Mouse (Mus musculus): ENCODE measurements around the gene Ispd.
A peak's percentile ranks its signal among the peaks of the same experiment; 100 is the strongest.

The Ispd gene

GRCm38 (mm10) chr12:36471411-36471810, 90.2 kb downstream of the Ispd start:
- no peak for DNase-seq

- DNase-seq, result no peak
Measured at GRCm38 (mm10) chr12:36474171-36474570, 92.9 kb downstream of the Ispd start.

- no peak for DNase-seq
Measured at GRCm38 (mm10) chr12:36475269-36475668, 94.0 kb downstream of the Ispd start.

- no peak for DNase-seq
Measured at GRCm38 (mm10) chr12:36476476-36476875, 95.2 kb downstream of the Ispd start.

GRCm38 (mm10) chr12:36477501-36477900, 96.3 kb downstream of the Ispd start:
- DNase-seq, result no peak

GRCm38 (mm10) chr12:36477926-36478325, 96.7 kb downstream of the Ispd start:
- DNase-seq, result no peak

GRCm38 (mm10) chr12:36481742-36482141, 100.5 kb downstream of the Ispd start:
- DNase-seq, result no peak

- DNase-seq, result no peak
Measured at GRCm38 (mm10) chr12:36483346-36483745, 102.1 kb downstream of the Ispd start.

GRCm38 (mm10) chr12:36497565-36497964, 116.3 kb downstream of the Ispd start:
- no peak for DNase-seq

- DNase-seq, result no peak
Measured at GRCm38 (mm10) chr12:36507111-36507903, 126.1 kb downstream of the Ispd start.

- DNase-seq, result peak; percentile 51
Measured at GRCm38 (mm10) chr12:36509954-36510642, 128.8 kb downstream of the Ispd start.

- DNase-seq, result no peak
Measured at GRCm38 (mm10) chr12:36521774-36522173, 140.5 kb downstream of the Ispd start.

GRCm38 (mm10) chr12:36523515-36523914, 142.3 kb downstream of the Ispd start:
- peak; percentile 8 for DNase-seq

- no peak for DNase-seq
Measured at GRCm38 (mm10) chr12:36530920-36531319, 149.7 kb downstream of the Ispd start.

- DNase-seq, result no peak
Measured at GRCm38 (mm10) chr12:36531421-36532072, 150.3 kb downstream of the Ispd start.

- no peak for DNase-seq
Measured at GRCm38 (mm10) chr12:36532525-36532924, 151.3 kb downstream of the Ispd start.

- DNase-seq, result no peak
Measured at GRCm38 (mm10) chr12:36533160-36533900, 152.1 kb downstream of the Ispd start.

GRCm38 (mm10) chr12:36534589-36534988, 153.3 kb downstream of the Ispd start:
- no peak for DNase-seq

- DNase-seq, result peak; percentile 11
Measured at GRCm38 (mm10) chr12:36545318-36545717, 164.1 kb downstream of the Ispd start.

GRCm38 (mm10) chr12:36549474-36549873, 168.2 kb downstream of the Ispd start:
- no peak for DNase-seq

- no peak for DNase-seq
Measured at GRCm38 (mm10) chr12:36554697-36555096, 173.4 kb downstream of the Ispd start.

GRCm38 (mm10) chr12:36564146-36564545, 182.9 kb downstream of the Ispd start:
- no peak for DNase-seq

- DNase-seq, result no peak
Measured at GRCm38 (mm10) chr12:36566974-36567373, 185.7 kb downstream of the Ispd start.
